Mouse (Mus musculus) MEL (cell line): Measurements from ENCODE around the gene Tor1aip2. TPM values are rescaled to one million over a fixed set of nuclear protein-coding genes. Genes with fewer than 3 reads are reported as not detected.

Experiments used
- DNase-seq: peaks from one replicate; pipeline ENCODE4 v3.0.0; 2011; ENCODE audit warnings: low read depth, low spot score
- H3K27ac ChIP-seq: 2 replicates; pipeline ENCODE4 v1.5.1; 2012; ENCODE audit warnings: low read depth, mild to moderate bottlenecking, control low read depth, low read length, moderate library complexity; ENCODE audit not compliant: control insufficient read depth
- H3K27me3 ChIP-seq, 2 experiments: fragments of 150-350 bp in 1 of 2; sonication (generic) in 1 of 2; 2 replicates each; pipeline ENCODE4 v1.6.1; 2012; ENCODE audit warnings: low read length in 2 of 2, mild to moderate bottlenecking in 2 of 2, improper control_type of control experiment in 1 of 2, moderate library complexity in 1 of 2; ENCODE audit not compliant: insufficient read depth in 2 of 2, control insufficient read depth in 1 of 2
- H3K36me3 ChIP-seq, 2 experiments: 2 replicates each; pipeline ENCODE4 v1.6.1; 2012 to 2014; ENCODE audit warnings: low read length in 2 of 2, improper control_type of control experiment in 1 of 2, inconsistent platforms in 1 of 2, mild to moderate bottlenecking in 1 of 2; ENCODE audit not compliant: insufficient read depth in 2 of 2, control insufficient read depth in 1 of 2
- H3K4me1 ChIP-seq, 2 experiments: fragments of 150-350 bp in 1 of 2; sonication (generic) in 1 of 2; 2 replicates each; pipeline ENCODE4 v1.6.1; 2012; ENCODE audit warnings: low read length in 2 of 2, improper control_type of control experiment in 1 of 2, mild to moderate bottlenecking in 1 of 2; ENCODE audit not compliant: insufficient read depth in 2 of 2, control insufficient read depth in 1 of 2
- H3K4me3 ChIP-seq, 2 experiments: fragments of 150-350 bp in 1 of 2; sonication (generic) in 1 of 2; 2 replicates each; pipeline ENCODE4 v1.5.1; 2012; ENCODE audit warnings: low read depth in 2 of 2, low read length in 2 of 2, mild to moderate bottlenecking in 2 of 2, moderate library complexity in 2 of 2, control low read depth in 1 of 2, improper control_type of control experiment in 1 of 2; ENCODE audit not compliant: control insufficient read depth in 1 of 2, insufficient read depth in 1 of 2
- H3K79me2 ChIP-seq: 2 replicates; pipeline ENCODE4 v1.6.1; 2012; ENCODE audit warnings: mild to moderate bottlenecking, low read length, moderate library complexity; ENCODE audit not compliant: control insufficient read depth, poor library complexity, insufficient read depth
- H3K9ac ChIP-seq: 2 replicates; pipeline ENCODE4 v1.6.1; 2012; ENCODE audit warnings: low read depth, mild to moderate bottlenecking, control low read depth, low read length, moderate library complexity; ENCODE audit not compliant: control insufficient read depth, poor library complexity, severe bottlenecking
- H3K9me3 ChIP-seq: fragments of 150-350 bp; sonication (generic); replicated peaks from 2 replicates; pipeline ENCODE4 v1.6.1; 2012; ENCODE audit warnings: mild to moderate bottlenecking, low read length, improper control_type of control experiment, moderate library complexity; ENCODE audit not compliant: insufficient read depth
- BHLHE40 ChIP-seq: IDR thresholded peaks from 2 replicates; pipeline ENCODE4 v1.6.1; 2012; ENCODE audit warnings: low read depth, mild to moderate bottlenecking, inconsistent platforms, low read length, improper control_type of control experiment, borderline replicate concordance
- CHD1 ChIP-seq: IDR thresholded peaks from 2 replicates; pipeline ENCODE4 v1.6.1; 2012; ENCODE audit warnings: low read depth, mild to moderate bottlenecking, inconsistent platforms, low read length, improper control_type of control experiment
- CHD2 ChIP-seq: IDR thresholded peaks from 2 replicates; pipeline ENCODE4 v1.6.1; 2011; ENCODE audit warnings: low read length, improper control_type of control experiment
- CTCF ChIP-seq, 3 experiments: IDR thresholded peaks in 2 of 3; conservative IDR thresholded peaks in 1 of 3; 2 replicates each; pipeline ENCODE4 v1.5.1; 2011 to 2012; ENCODE audit warnings: low read length in 3 of 3, low read depth in 2 of 3, mild to moderate bottlenecking in 2 of 3, improper control_type of control experiment in 1 of 3, inconsistent platforms in 1 of 3, mixed read lengths in 1 of 3, moderate library complexity in 1 of 3; ENCODE audit not compliant: control insufficient read depth in 1 of 3, insufficient read depth in 1 of 3, poor library complexity in 1 of 3, severe bottlenecking in 1 of 3
- E2F4 ChIP-seq: IDR thresholded peaks from 2 replicates; pipeline ENCODE4 v1.6.1; 2011; ENCODE audit warnings: low read depth, low read length, improper control_type of control experiment, borderline replicate concordance
- EP300 ChIP-seq, 2 experiments: IDR thresholded peaks; 2 replicates each; pipeline ENCODE4 v1.6.1; 2011; ENCODE audit warnings: improper control_type of control experiment in 2 of 2, low read length in 2 of 2, low read depth in 1 of 2, mild to moderate bottlenecking in 1 of 2
- ETS1 ChIP-seq: IDR thresholded peaks from 2 replicates; pipeline ENCODE4 v1.6.1; 2012; ENCODE audit warnings: low read depth, mild to moderate bottlenecking, inconsistent platforms, low read length, improper control_type of control experiment, moderate library complexity
- GABPA ChIP-seq: IDR thresholded peaks from 2 replicates; pipeline ENCODE4 v1.6.1; 2012; ENCODE audit warnings: low read depth, mild to moderate bottlenecking, inconsistent platforms, low read length, improper control_type of control experiment, moderate library complexity
- GATA1 ChIP-seq: IDR thresholded peaks from 2 replicates; pipeline ENCODE4 v1.6.1; 2011; ENCODE audit warnings: low read depth, low read length, improper control_type of control experiment
- HCFC1 ChIP-seq: IDR thresholded peaks from 2 replicates; pipeline ENCODE4 v1.6.1; 2012; ENCODE audit warnings: low read depth, mild to moderate bottlenecking, inconsistent platforms, low read length, improper control_type of control experiment, moderate library complexity
- KAT2A ChIP-seq: conservative IDR thresholded peaks from 2 replicates; pipeline ENCODE4 v1.6.1; 2012; ENCODE audit warnings: low read depth, low read length, improper control_type of control experiment, inconsistent platforms
- MAFK ChIP-seq: IDR thresholded peaks from 2 replicates; pipeline ENCODE4 v1.6.1; 2011; ENCODE audit warnings: low read depth, mild to moderate bottlenecking, low read length, improper control_type of control experiment, borderline replicate concordance
- MAZ ChIP-seq: IDR thresholded peaks from 2 replicates; pipeline ENCODE4 v1.6.1; 2012; ENCODE audit warnings: low read depth, mild to moderate bottlenecking, inconsistent platforms, low read length, improper control_type of control experiment
- MEF2A ChIP-seq: IDR thresholded peaks from 2 replicates; pipeline ENCODE4 v1.6.1; 2014; ENCODE audit warnings: low read depth, mild to moderate bottlenecking, inconsistent platforms, low read length, improper control_type of control experiment; ENCODE audit not compliant: poor library complexity, insufficient replicate concordance, severe bottlenecking; ENCODE audit errors: extremely low read depth
- MXI1 ChIP-seq: IDR thresholded peaks from 2 replicates; pipeline ENCODE4 v1.6.1; 2011; ENCODE audit warnings: mild to moderate bottlenecking, low read depth, low read length, improper control_type of control experiment
- MYB ChIP-seq: IDR thresholded peaks from 2 replicates; pipeline ENCODE4 v1.6.1; 2011; ENCODE audit warnings: mild to moderate bottlenecking, low read depth, low read length, improper control_type of control experiment
- MYC ChIP-seq: IDR thresholded peaks from 2 replicates; pipeline ENCODE4 v1.6.1; 2011; ENCODE audit warnings: low read depth, mild to moderate bottlenecking, low read length, improper control_type of control experiment, moderate library complexity
- NELFE ChIP-seq: IDR thresholded peaks from 2 replicates; pipeline ENCODE4 v1.6.1; 2011; ENCODE audit warnings: low read depth, low read length, improper control_type of control experiment
- NRF1 ChIP-seq: IDR thresholded peaks from 2 replicates; pipeline ENCODE4 v1.6.1; 2014; ENCODE audit warnings: low read depth, mild to moderate bottlenecking, inconsistent platforms, low read length, improper control_type of control experiment, moderate library complexity; ENCODE audit not compliant: poor library complexity, insufficient read depth, severe bottlenecking
- POLR2A ChIP-seq, 2 experiments: IDR thresholded peaks; 2 replicates each; pipeline ENCODE4 v1.6.1; 2011 to 2012; ENCODE audit warnings: low read length in 2 of 2, mild to moderate bottlenecking in 2 of 2, control low read depth in 1 of 2, improper control_type of control experiment in 1 of 2, low read depth in 1 of 2, moderate library complexity in 1 of 2; ENCODE audit not compliant: control insufficient read depth in 1 of 2, insufficient read depth in 1 of 2, poor library complexity in 1 of 2
- POLR2AphosphoS2 ChIP-seq: IDR thresholded peaks from 2 replicates; pipeline ENCODE4 v1.6.1; 2011; ENCODE audit warnings: low read length, improper control_type of control experiment
- POLR2AphosphoS5 ChIP-seq: IDR thresholded peaks from 2 replicates; pipeline ENCODE4 v1.6.1; 2012; ENCODE audit warnings: low read depth, borderline replicate concordance, mild to moderate bottlenecking, inconsistent platforms, low read length, moderate library complexity, mixed read lengths
- RAD21 ChIP-seq: IDR thresholded peaks from 2 replicates; pipeline ENCODE4 v1.6.1; 2011; ENCODE audit warnings: mild to moderate bottlenecking, low read depth, low read length, improper control_type of control experiment
- RCOR1 ChIP-seq: IDR thresholded peaks from 2 replicates; pipeline ENCODE4 v1.6.1; 2012; ENCODE audit warnings: low read depth, mild to moderate bottlenecking, inconsistent platforms, low read length, improper control_type of control experiment
- SIN3A ChIP-seq: IDR thresholded peaks from 2 replicates; pipeline ENCODE4 v1.6.1; 2012; ENCODE audit warnings: low read length, improper control_type of control experiment, inconsistent platforms
- SMC3 ChIP-seq: IDR thresholded peaks from 2 replicates; pipeline ENCODE4 v1.6.1; 2011; ENCODE audit warnings: low read depth, low read length, improper control_type of control experiment
- TBP ChIP-seq: IDR thresholded peaks from 2 replicates; pipeline ENCODE4 v1.8.0; 2011; ENCODE audit warnings: low read depth, low read length, improper control_type of control experiment
- TCF12 ChIP-seq: IDR thresholded peaks from 2 replicates; pipeline ENCODE4 v1.6.1; 2014; ENCODE audit warnings: low read depth, mild to moderate bottlenecking, inconsistent platforms, low read length, improper control_type of control experiment, moderate library complexity
- UBTF ChIP-seq: IDR thresholded peaks from 2 replicates; pipeline ENCODE4 v1.6.1; 2012; ENCODE audit warnings: low read depth, mild to moderate bottlenecking, inconsistent platforms, low read length, improper control_type of control experiment, moderate library complexity, borderline replicate concordance; ENCODE audit not compliant: insufficient read depth
- USF1 ChIP-seq: IDR thresholded peaks from 2 replicates; pipeline ENCODE4 v1.6.1; 2014; ENCODE audit warnings: low read depth, mild to moderate bottlenecking, inconsistent platforms, low read length, improper control_type of control experiment, moderate library complexity
- USF2 ChIP-seq, 2 experiments: IDR thresholded peaks; 2 replicates each; pipeline ENCODE4 v1.6.1; 2011 to 2012; ENCODE audit warnings: improper control_type of control experiment in 2 of 2, low read length in 2 of 2, borderline replicate concordance in 1 of 2, inconsistent platforms in 1 of 2, low read depth in 1 of 2, mild to moderate bottlenecking in 1 of 2; ENCODE audit not compliant: insufficient read depth in 1 of 2
- ZC3H11A ChIP-seq: IDR thresholded peaks from 2 replicates; pipeline ENCODE4 v1.6.1; 2012; ENCODE audit warnings: low read depth, mild to moderate bottlenecking, inconsistent platforms, low read length, improper control_type of control experiment
- ZMIZ1 ChIP-seq: IDR thresholded peaks from 2 replicates; pipeline ENCODE4 v1.6.1; 2012; ENCODE audit warnings: low read depth, mild to moderate bottlenecking, inconsistent platforms, low read length, improper control_type of control experiment, moderate library complexity
- ZNF384 ChIP-seq: IDR thresholded peaks from 2 replicates; pipeline ENCODE4 v1.6.1; 2012; ENCODE audit warnings: low read depth, mild to moderate bottlenecking, inconsistent platforms, low read length, improper control_type of control experiment
- polyA plus RNA-seq, 2 experiments: library from polyadenylated mRNA; stranded (reverse) in 1 of 2; unstranded in 1 of 2; fragments of >175 nt in 1 of 2; fragments of >200 nt in 1 of 2; gene quantifications; 2 replicates each; pipeline versions ENCODE4 v1.2.1 to v1.2.4; 2012; ENCODE audit warnings: low replicate concordance in 2 of 2, low read depth in 1 of 2; ENCODE audit not compliant: insufficient read length in 2 of 2, insufficient read depth in 1 of 2, missing spikeins in 1 of 2
- total RNA-seq: library from RNA; depleted of rRNA; stranded (reverse); fragments of 300-350 nt; gene quantifications from 2 replicates; pipeline ENCODE4 v1.2.3, GENCODE M21; 2012

The Tor1aip2 gene
- total and polyA plus RNA-seq, 3 experiments = 47.1 to 48.1 TPM; not detected in 1

GRCm38 (mm10) chr1:156035930-156036737 lies 931 bp downstream of the Tor1aip2 start, which contains the start of gene Tor1aip1:
Gene Tor1aip1, minus strand, starts transcription at chr1:156036480.
- peak within 1 kb of the TSS; percentile 100 for H3K9ac ChIP-seq
- H3K27ac ChIP-seq = peak within 1 kb of the TSS; percentile 99
- peaks cover 0 to 11% of the 10 kb centered on the region in 2 experiments; a peak in 2 of 4 replicates for H3K36me3 ChIP-seq
- H3K27me3 ChIP-seq = no peaks in the 10 kb centered on the region
- H3K9me3 ChIP-seq = no peaks in the 10 kb centered on the region
- peaks cover 35% of the 10 kb centered on the region for H3K79me2 ChIP-seq
- H3K4me1 ChIP-seq = peaks cover 3 to 5% of the 10 kb centered on the region in 2 experiments; a peak in 3 of 4 replicates
- peak; percentile 99 for DNase-seq
- peak within 1 kb of the TSS; percentile 94 to 95 for H3K4me3 ChIP-seq
- TF ChIP-seq MAZ (no peak; the same call in 1 of the 2 replicates), MXI1 (peak; percentile 80; the same call in 1 of the 2 replicates), CHD1 (no peak; the same call in 1 of the 2 replicates), USF1 (peak; percentile 38; the same call in 1 of the 2 replicates), MYC (no peak; the same call in 1 of the 2 replicates), POLR2AphosphoS2 (no peak; the same call in none of the 2 replicates), MEF2A (no peak), ZNF384 (peak; percentile 61), MYB (no peak), E2F4 (peak; percentile 75; the same call in 1 of the 2 replicates), GATA1 (no peak), TCF12 (peak; percentile 81), RAD21 (no peak), RCOR1 (no peak), HCFC1 (peak; percentile 94), NELFE (peak; percentile 33; the same call in 1 of the 2 replicates), UBTF (peak; percentile 96; the same call in 1 of the 2 replicates), BHLHE40 (no peak), TBP (peak; percentile 84), SMC3 (no peak), KAT2A (peak; percentile 81; the same call in 1 of the 2 replicates), MAFK (no peak), POLR2AphosphoS5 (no peak; the same call in 1 of the 2 replicates), ZMIZ1 (peak; percentile 54; the same call in 1 of the 2 replicates), USF2 (IDR thresholded peaks at IDR 0.05; ENCODE audit: borderline replicate concordance in 1 of 2, insufficient read depth in 1 of 2, low read depth in 1 of 2, low read length in 2 of 2) (no peak), GABPA (no peak; the same call in 1 of the 2 replicates), SIN3A (peak; percentile 86), ZC3H11A (no peak), CTCF (IDR thresholded peaks at IDR 0.05 in 2 of 3, conservative IDR thresholded peaks at IDR 0.05 in 1 of 3; ENCODE audit: control insufficient read depth in 1 of 3, insufficient read depth in 1 of 3, low read depth in 2 of 3, low read length in 3 of 3, poor library complexity in 1 of 3, severe bottlenecking in 1 of 3) (peak; percentile 54 to 62 (median 59)), EP300 (IDR thresholded peaks at IDR 0.05; ENCODE audit: low read depth in 1 of 2, low read length in 2 of 2) (no peak), POLR2A (IDR thresholded peaks at IDR 0.05; ENCODE audit: control insufficient read depth in 1 of 2, insufficient read depth in 1 of 2, low read depth in 1 of 2, low read length in 2 of 2, poor library complexity in 1 of 2) (peak in 1 of 2 experiments; percentile 4; a peak in 3 of 4 replicates), CHD2 (no peak), NRF1 (peak; percentile 87), ETS1 (peak; percentile 76)
